Mouse (Mus musculus) hindbrain, embryonic 11.5 days (tissue): ENCODE measurements around the gene Itgax. TPM values are rescaled to one million over a fixed set of nuclear protein-coding genes. Genes with fewer than 3 reads are reported as not detected.

ENCODE experiments used
- ATAC-seq: fragments of 200-750 bp; cut with Nextera tagmentation; 2 replicates; pipeline ENCODE4 v1.8.0; 2017; ENCODE audit warnings: mild to moderate bottlenecking, moderate TSS enrichment, moderate library complexity; ENCODE audit not compliant: low FRiP score
- DNase-seq: peaks from one replicate; pipeline ENCODE4 v3.0.0-alpha.2; 2015; ENCODE audit warnings: low spot score
- H3K27ac ChIP-seq: fragments of 300-500 bp; sonication (generic); 2 replicates; pipeline ENCODE4 v1.5.1; 2014; ENCODE audit warnings: mild to moderate bottlenecking, low read depth, low read length
- H3K27me3 ChIP-seq: fragments of 300-500 bp; sonication (generic); 2 replicates; pipeline ENCODE4 v1.6.1; 2014; ENCODE audit warnings: mild to moderate bottlenecking, low read length, moderate library complexity, mixed read lengths; ENCODE audit not compliant: control insufficient read depth, insufficient read depth
- H3K36me3 ChIP-seq: fragments of 300-500 bp; sonication (generic); 2 replicates; pipeline ENCODE4 v1.6.1; 2014; ENCODE audit warnings: mild to moderate bottlenecking, low read length, moderate library complexity, mixed read lengths; ENCODE audit not compliant: control insufficient read depth, insufficient read depth
- H3K4me1 ChIP-seq: fragments of 300-500 bp; sonication (generic); replicated peaks from 2 replicates; pipeline ENCODE4 v1.6.1; 2014; ENCODE audit warnings: low read length, mixed read lengths; ENCODE audit not compliant: control insufficient read depth, insufficient read depth
- H3K4me2 ChIP-seq: fragments of 300-500 bp; sonication (generic); replicated peaks from 2 replicates; pipeline ENCODE4 v1.6.1; 2014; ENCODE audit warnings: mild to moderate bottlenecking, low read depth, low read length
- H3K4me3 ChIP-seq: fragments of 300-500 bp; sonication (generic); 2 replicates; pipeline ENCODE4 v1.5.1; 2014; ENCODE audit warnings: low read depth, low read length
- H3K9ac ChIP-seq: fragments of 300-500 bp; sonication (generic); 2 replicates; pipeline ENCODE4 v1.6.1; 2014; ENCODE audit warnings: low read depth, low read length
- H3K9me3 ChIP-seq: fragments of 300-500 bp; sonication (generic); 2 replicates; pipeline ENCODE4 v1.6.1; 2016; ENCODE audit warnings: low read length; ENCODE audit not compliant: control insufficient read depth
- WGBS: fragments of 180-500 bp; shearing (Covaris S2); extraction: QIAGEN DNeasy Blood & Tissue Kit; methylation state at CpG from one replicate; pipeline ENCODE4 v1.1.7; 2014; 5-methylcytosine and 5-hydroxymethylcytosine counted together
- polyA plus RNA-seq: library from polyadenylated mRNA; unstranded; fragments of >200 nt; fragmentation: Nextera tagmentation; extraction: Ambion mirVana; gene quantifications from 2 replicates; pipeline ENCODE4 v1.2.1, GENCODE M21; 2014

The Itgax gene
- not detected in 2 replicates for polyA plus RNA-seq

GRCm38 (mm10) chr7:128128741-128129720 is at the start of gene Itgax:
Itgax (plus strand) TSS chr7:128129547.
- WGBS: 87% methylated on average over 8 of the region's 8 CpGs
- DNase-seq: no peak
- ATAC-seq: no peak

GRCm38 (mm10) chr7:128080012-128080411 is 49.3 kb upstream of the Itgax start:
- no peak for ATAC-seq
- Histone ChIP-seq H3K27ac (no peak overlapping the region), H3K27me3 (no peaks in the 10 kb centered on the region), H3K4me1 (no peaks in the 10 kb centered on the region), H3K9ac (no peak overlapping the region), H3K36me3 (no peaks in the 10 kb centered on the region), H3K4me2 (no peak overlapping the region), H3K9me3 (no peaks in the 10 kb centered on the region), H3K4me3 (no peak overlapping the region)
- no peak for DNase-seq
- WGBS: 78% methylated on average over 8 of the region's 8 CpGs

More at GRCm38 (mm10) chr7:128128741-128129720, at the start of gene Itgax:
- Histone ChIP-seq H3K36me3 (no peaks in the 10 kb centered on the region), H3K4me1 (no peaks in the 10 kb centered on the region), H3K4me3 (no peak within 1 kb of the TSS), H3K9me3 (no peaks in the 10 kb centered on the region), H3K4me2 (no peak within 1 kb of the TSS), H3K27me3 (no peaks in the 10 kb centered on the region), H3K9ac (no peak within 1 kb of the TSS), H3K27ac (no peak within 1 kb of the TSS)

GRCm38 (mm10) chr7:128089141-128089540 is 40.2 kb upstream of the Itgax start:
- no peak overlapping the region for H3K4me3 ChIP-seq
- DNase-seq (no peak), ATAC-seq (no peak)
- no peak overlapping the region for H3K9ac ChIP-seq
- WGBS: 89% methylated on average over 7 of the region's 7 CpGs
- H3K36me3 ChIP-seq: no peaks in the 10 kb centered on the region
- no peaks in the 10 kb centered on the region for H3K4me1 ChIP-seq
- H3K9me3 ChIP-seq: no peaks in the 10 kb centered on the region
- H3K4me2 ChIP-seq: no peak overlapping the region
- no peaks in the 10 kb centered on the region for H3K27me3 ChIP-seq
- H3K27ac ChIP-seq: no peak overlapping the region

GRCm38 (mm10) chr7:128098135-128098534 is 31.2 kb upstream of the Itgax start:
- no peaks in the 10 kb centered on the region for H3K9me3 ChIP-seq
- H3K27ac ChIP-seq: no peak overlapping the region
- no peak overlapping the region for H3K4me3 ChIP-seq
- H3K36me3 ChIP-seq: no peaks in the 10 kb centered on the region
- ATAC-seq (no peak), DNase-seq (no peak)
- H3K4me2 ChIP-seq: no peak overlapping the region
- no peaks in the 10 kb centered on the region for H3K27me3 ChIP-seq
- no peak overlapping the region for H3K9ac ChIP-seq
- whole genome bisulfite sequencing: 68% methylated on average over 1 of the region's 1 CpGs
- H3K4me1 ChIP-seq: no peaks in the 10 kb centered on the region

- Histone ChIP-seq H3K4me1 (no peaks in the 10 kb centered on the region), H3K4me2 (no peak overlapping the region), H3K27ac (no peak overlapping the region), H3K27me3 (no peaks in the 10 kb centered on the region), H3K4me3 (no peak overlapping the region), H3K36me3 (no peaks in the 10 kb centered on the region), H3K9ac (no peak overlapping the region), H3K9me3 (no peaks in the 10 kb centered on the region)
- 71% methylated on average over 2 of the region's 2 CpGs for WGBS
- DNase-seq (no peak), ATAC-seq (no peak)
These were observed 28.5 kb upstream of the Itgax start for GRCm38 (mm10) chr7:128100742-128101357.

- DNase-seq: no peak
- H3K36me3 ChIP-seq: no peaks in the 10 kb centered on the region
- H3K4me3 ChIP-seq: no peak overlapping the region
- ATAC-seq: no peak
- H3K4me2 ChIP-seq: no peak overlapping the region
- no peaks in the 10 kb centered on the region for H3K9me3 ChIP-seq
- H3K9ac ChIP-seq: no peak overlapping the region
- no peak overlapping the region for H3K27ac ChIP-seq
- H3K4me1 ChIP-seq: no peaks in the 10 kb centered on the region
- WGBS: 74% methylated on average over 4 of the region's 4 CpGs
- no peaks in the 10 kb centered on the region for H3K27me3 ChIP-seq
These were observed 24.1 kb upstream of the Itgax start for GRCm38 (mm10) chr7:128105246-128105645.

- 91% methylated on average over 7 of the region's 7 CpGs for WGBS
- ATAC-seq (no peak), DNase-seq (no peak)
- no peak overlapping the region for H3K4me2 ChIP-seq
- H3K4me3 ChIP-seq: no peak overlapping the region
- H3K4me1 ChIP-seq: no peaks in the 10 kb centered on the region
- H3K9ac ChIP-seq: no peak overlapping the region
- H3K36me3 ChIP-seq: no peaks in the 10 kb centered on the region
- no peaks in the 10 kb centered on the region for H3K27me3 ChIP-seq
- no peaks in the 10 kb centered on the region for H3K9me3 ChIP-seq
- H3K27ac ChIP-seq: no peak overlapping the region
These were observed 21.9 kb upstream of the Itgax start for GRCm38 (mm10) chr7:128107462-128107861.

GRCm38 (mm10) chr7:128110314-128110713 is 19.0 kb upstream of the Itgax start:
- Histone ChIP-seq H3K9ac (no peak overlapping the region), H3K27me3 (no peaks in the 10 kb centered on the region), H3K4me1 (no peaks in the 10 kb centered on the region), H3K36me3 (no peaks in the 10 kb centered on the region), H3K4me2 (no peak overlapping the region), H3K27ac (no peak overlapping the region), H3K9me3 (no peaks in the 10 kb centered on the region), H3K4me3 (no peak overlapping the region)
- WGBS: 56% methylated on average over 2 of the region's 2 CpGs
- ATAC-seq (no peak), DNase-seq (no peak)
